ENCODE assay signal across 8 mouse cellular contexts in genomic region chr11:75650311-75650710, GRCm38 (mm10). TPM values are rescaled to one million over a fixed set of nuclear protein-coding genes. Genes with fewer than 3 reads are reported as not detected.
A peak's percentile ranks its signal among the peaks of the same experiment; 100 is the strongest.
DNase-seq lines count a peak whose midpoint lies in the region; ATAC-seq and TF ChIP-seq lines count a peak whose summit lies in the region.

Myo1c (plus strand) TSS chr11:75650504.

- DNase-seq in layer of hippocampus, adult 8-10 months (ENCODE audit: low spot score in 2 of 2), result no peak
- no peak for DNase-seq in layer of hippocampus, adult 9-11 months
- no peak for DNase-seq in adrenal gland, postnatal 4 days (ENCODE audit: low spot score in 2 of 2)
- DNase-seq in gonadal fat pad, adult 2 months (ENCODE audit: low read depth), result no peak
- no peak for DNase-seq in ovary, adult 18-20 months (ENCODE audit: low spot score)

- TF ChIP-seq POLR2A in olfactory bulb, adult 2 months (IDR thresholded peaks at IDR 0.05; ENCODE audit: insufficient read depth, low read depth, low read length), result no peak

- peak within 1 kb of the TSS; percentile 92 for H3K4me2 ChIP-seq in intestine, embryonic 15.5 days (replicated peaks)
- peak within 1 kb of the TSS; percentile 94 for H3K4me2 ChIP-seq in limb, embryonic 13.5 days (replicated peaks)

- no peaks in the 10 kb centered on the region for H3K27me3 ChIP-seq in intestine, embryonic 15.5 days (replicated peaks)
- peaks cover 26% of the 10 kb centered on the region for H3K27me3 ChIP-seq in limb, embryonic 13.5 days

- H3K9me3 ChIP-seq in intestine, embryonic 15.5 days, result no peaks in the 10 kb centered on the region
- no peaks in the 10 kb centered on the region for H3K9me3 ChIP-seq in limb, embryonic 13.5 days

- peaks cover 35% of the 10 kb centered on the region for H3K4me1 ChIP-seq in intestine, embryonic 15.5 days (replicated peaks)
- H3K4me1 ChIP-seq in limb, embryonic 13.5 days, result peaks cover 42% of the 10 kb centered on the region
- H3K4me1 ChIP-seq in olfactory bulb, adult 2 months (ENCODE audit: control insufficient read depth, insufficient read depth, low read length), result peaks cover 37% of the 10 kb centered on the region

- WGBS in intestine, embryonic 15.5 days, result 75% methylated on average over 7 of the region's 7 CpGs
- 79% methylated on average over 7 of the region's 7 CpGs for WGBS in limb, embryonic 13.5 days
- WGBS in olfactory bulb, adult 2 months, result 82% methylated on average over 7 of the region's 7 CpGs

- peak within 1 kb of the TSS; percentile 81 for H3K9ac ChIP-seq in intestine, embryonic 15.5 days
- peak within 1 kb of the TSS; percentile 81 for H3K9ac ChIP-seq in limb, embryonic 13.5 days

- peak within 1 kb of the TSS; percentile 68 for H3K4me3 ChIP-seq in intestine, embryonic 15.5 days (replicated peaks)
- peak within 1 kb of the TSS; percentile 67 for H3K4me3 ChIP-seq in limb, embryonic 13.5 days
- peak within 1 kb of the TSS; percentile 85 for H3K4me3 ChIP-seq in olfactory bulb, adult 2 months (ENCODE audit: insufficient read depth, low read depth, low read length)

- H3K36me3 ChIP-seq in intestine, embryonic 15.5 days, result no peaks in the 10 kb centered on the region
- H3K36me3 ChIP-seq in limb, embryonic 13.5 days, result peaks cover 14% of the 10 kb centered on the region

- no peak for TF ChIP-seq CTCF in olfactory bulb, adult 2 months (IDR thresholded peaks at IDR 0.05; ENCODE audit: insufficient read depth, low read depth, low read length)

- ATAC-seq in intestine, embryonic 15.5 days, result no peak
- no peak for ATAC-seq in limb, embryonic 13.5 days (ENCODE audit: low FRiP score, low read depth)

- H3K27ac ChIP-seq in intestine, embryonic 15.5 days, result peak within 1 kb of the TSS; percentile 93
- H3K27ac ChIP-seq in limb, embryonic 13.5 days, result peak within 1 kb of the TSS; percentile 22; the same call in 1 of the 2 replicates
- no peak within 1 kb of the TSS for H3K27ac ChIP-seq in olfactory bulb, adult 2 months (ENCODE audit: insufficient read depth, low read depth, low read length)

RNA-seq across cellular contexts. Expression of gene Myo1c, which starts in this region (rescaled TPM):
- total RNA-seq in layer of hippocampus, adult 8-10 months (2022), result 10 to 100 TPM; 17.0 to 24.3 (median 20.5) TPM
- 100 to 1,000 TPM; 122 to 132 TPM for total RNA-seq in adrenal gland, postnatal 4 days (2021)
- 125 and 152 TPM in 2 replicates for polyA plus RNA-seq in gonadal fat pad, adult 2 months (2012; rRNA removed)
- polyA plus RNA-seq in intestine, embryonic 15.5 days (2015; fragmentation: Nextera tagmentation; extraction: Ambion mirVana), result 48.6 and 50.0 TPM in 2 replicates
- 34.2 and 38.0 TPM in 2 replicates for polyA plus RNA-seq in limb, embryonic 13.5 days (2015; fragmentation: Nextera tagmentation; extraction: Ambion mirVana)
- not detected in 2 replicates for polyA plus RNA-seq in olfactory bulb, adult 2 months (2012; ENCODE audit: insufficient read depth, insufficient read length, low replicate concordance, missing spikeins)

Comparison
In these comparisons a context has a peak if more than half of its experiments do, and no peak if none do; other contexts are left out.
1. RNA of gene Myo1c (total RNA-seq): 122 to 132 TPM in adrenal gland, postnatal 4 days; 17.0 to 24.3 TPM in layer of hippocampus, adult 8-10 months; every median in the first group is over 4 times any median in the second.
2. Peak in every context shown above with its lines, with median percentiles within 50 percentile points of each other: H3K4me3 ChIP-seq.